Mouse (Mus musculus): ENCODE measurements around the gene Zfp809.

Zfp809 gene

GRCm38 (mm10) chr9:22262611-22263010, 37.1 kb downstream of the Zfp809 start:
- DNase-seq (ENCODE audit: low read depth) = no peak

DNA sequence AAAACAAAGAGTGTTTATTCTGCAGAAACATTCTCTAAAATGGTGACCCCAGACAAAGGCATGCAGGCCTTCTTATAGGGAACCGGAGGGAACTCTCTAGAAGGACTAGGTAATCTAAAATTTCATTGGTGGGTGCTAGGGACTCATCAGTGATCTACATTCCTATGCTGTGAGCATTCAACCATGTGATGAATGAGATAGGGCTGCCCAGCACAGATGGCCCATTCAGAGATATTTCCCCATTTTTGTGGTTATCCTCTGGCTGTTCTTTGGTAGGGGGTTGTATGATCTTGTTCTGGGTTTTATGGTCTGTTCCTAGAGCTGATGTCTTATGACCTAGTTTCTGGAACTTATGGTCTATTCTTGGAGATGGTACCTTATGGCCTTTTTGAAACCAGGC, 43.4 kb downstream of the Zfp809 start:
- DNase-seq (ENCODE audit: low read depth) = no peak

- DNase-seq (ENCODE audit: low read depth) = no peak
Measured at GRCm38 (mm10) chr9:22278733-22279132, 53.2 kb downstream of the Zfp809 start.
